Mouse (Mus musculus): ENCODE measurements around the gene Amigo1.

- TF ChIP-seq CTCF (IDR thresholded peaks at IDR 0.05; ENCODE audit: low read depth) (no peak), EP300 (IDR thresholded peaks at IDR 0.05; ENCODE audit: low read depth) (no peak)
These were observed 9.2 kb downstream of the Amigo1 start for GRCm38 (mm10) chr3:108195287-108195686.
